Mouse (Mus musculus) liver, adult 10 weeks (tissue): Measurements from ENCODE around the gene Mak. TPM values are rescaled to one million over a fixed set of nuclear protein-coding genes. Genes with fewer than 3 reads are reported as not detected.

ENCODE experiments used
- polyA plus RNA-seq: library from polyadenylated mRNA; stranded (reverse); fragments of 350-450 nt; fragmentation: Illumina TruSeq; extraction: RNeasy Lipid Tissue Mini Kit (QIAGEN cat#74804); gene quantifications from one replicate; pipeline ENCODE4 v1.2.3, GENCODE M21; 2014; ENCODE audit warnings: low read depth, low replicate concordance

The Mak gene
- polyA plus RNA-seq: not detected

GRCm38 (mm10) chr13:41079421-41079780, at the start of gene Mak:
Gene Mak, minus strand, starts transcription at chr13:41079706.

GRCm38 (mm10) chr13:41113940-41114339, 34.4 kb upstream of the Mak start, which contains the start of gene Sycp2l:
Gene Sycp2l, plus strand, starts transcription at chr13:41114307.

GRCm38 (mm10) chr13:41110935-41111334, 31.4 kb upstream of the Mak start, which contains the start of gene Gcm2:
Gene Gcm2, minus strand, starts transcription at chr13:41111035.

GRCm38 (mm10) chr13:41015829-41016634, 63.5 kb downstream of the Mak start, which contains the start of gene Tmem14c:
Gene Tmem14c, plus strand, starts transcription at chr13:41016292.

GRCm38 (mm10) chr13:41000926-41001639, 78.4 kb downstream of the Mak start, which contains the start of gene Pak1ip1:
Gene Pak1ip1, plus strand, starts transcription at chr13:41001023.

Other genes starting within 250 kb of the Mak start
- 20.0 TPM for gene Gcnt2, start 220.0 kb downstream of the Mak start, polyA plus RNA-seq
- 40.1 TPM for gene Pak1ip1, start 78.7 kb downstream of the Mak start, polyA plus RNA-seq
- gene Tmem14c, start 63.4 kb downstream of the Mak start, polyA plus RNA-seq: 79.4 TPM
- not detected for gene Gcm2, start 31.3 kb upstream of the Mak start, polyA plus RNA-seq
- not detected for gene Sycp2l, start 34.6 kb upstream of the Mak start, polyA plus RNA-seq
- 395 TPM for gene Elovl2, start 140.7 kb upstream of the Mak start, polyA plus RNA-seq
- gene Smim13, start 170.1 kb upstream of the Mak start, polyA plus RNA-seq: 28.9 TPM
- not detected for gene Gm17364, start 194.3 kb upstream of the Mak start, polyA plus RNA-seq